Comparison of ENCODE assay signal across 8 mouse cellular contexts in genomic region chr5:140647031-140647760, GRCm38 (mm10). TPM values are rescaled to one million over a fixed set of nuclear protein-coding genes. Genes with fewer than 3 reads are reported as not detected.
DNase-seq lines count a peak whose midpoint lies in the region; ATAC-seq and TF ChIP-seq lines count a peak whose summit lies in the region.

No protein-coding gene starts in this region.

- 55% methylated on average over 13 of the region's 13 CpGs for WGBS in lung, embryonic 14.5 days
- 19% methylated on average over 13 of the region's 13 CpGs for WGBS in forebrain, embryonic 13.5 days
- WGBS in liver, embryonic 11.5 days = 75% methylated on average over 13 of the region's 13 CpGs

- intact Hi-C loops in gastrocnemius, postnatal 36 days (cut with DNase I) = no loop called here

- H3K4me3 ChIP-seq in lung, embryonic 14.5 days (ENCODE audit: low read depth, low read length) = peak overlapping the region; percentile 97
- peak overlapping the region; percentile 98 for H3K4me3 ChIP-seq in forebrain, embryonic 13.5 days
- H3K4me3 ChIP-seq in liver, embryonic 11.5 days (ENCODE audit: low read depth, low read length) = peak overlapping the region; percentile 95

- no peaks in the 10 kb centered on the region for H3K9me3 ChIP-seq in lung, embryonic 14.5 days (ENCODE audit: low read depth, low read length)
- no peaks in the 10 kb centered on the region for H3K9me3 ChIP-seq in forebrain, embryonic 13.5 days (replicated peaks)
- no peaks in the 10 kb centered on the region for H3K9me3 ChIP-seq in liver, embryonic 11.5 days (ENCODE audit: control insufficient read depth, low read length)

- peaks cover 28% of the 10 kb centered on the region for H3K36me3 ChIP-seq in lung, embryonic 14.5 days (ENCODE audit: insufficient read depth)
- H3K36me3 ChIP-seq in forebrain, embryonic 13.5 days (ENCODE audit: poor library complexity, severe bottlenecking) = peaks cover 41% of the 10 kb centered on the region
- H3K36me3 ChIP-seq in liver, embryonic 11.5 days (ENCODE audit: control insufficient read depth, insufficient read depth, low read length) = peaks cover 8% of the 10 kb centered on the region; the same call in 1 of the 2 replicates

- H3K4me2 ChIP-seq in lung, embryonic 14.5 days = peak overlapping the region; percentile 95
- peak overlapping the region; percentile 100 for H3K4me2 ChIP-seq in forebrain, embryonic 13.5 days
- peak overlapping the region; percentile 95 for H3K4me2 ChIP-seq in liver, embryonic 11.5 days

- ATAC-seq in lung, embryonic 14.5 days (ENCODE audit: insufficient read depth) = no peak
- ATAC-seq in forebrain, embryonic 13.5 days = no peak
- no peak for ATAC-seq in liver, embryonic 11.5 days (replicated peaks; ENCODE audit: low FRiP score)
- no peak for ATAC-seq in monocyte, adult 5-6 weeks (replicated peaks; ENCODE audit: insufficient number of reproducible peaks, low FRiP score, low TSS enrichment, poor library complexity, severe bottlenecking)

- peak overlapping the region; percentile 94 for H3K27ac ChIP-seq in lung, embryonic 14.5 days (ENCODE audit: low read depth)
- peak overlapping the region; percentile 94 for H3K27ac ChIP-seq in forebrain, embryonic 13.5 days
- peak overlapping the region; percentile 25; the same call in 1 of the 2 replicates for H3K27ac ChIP-seq in liver, embryonic 11.5 days (ENCODE audit: low read depth, low read length)

- H3K9ac ChIP-seq in lung, embryonic 14.5 days = peak overlapping the region; percentile 96
- peak overlapping the region; percentile 100 for H3K9ac ChIP-seq in forebrain, embryonic 13.5 days
- H3K9ac ChIP-seq in liver, embryonic 11.5 days (ENCODE audit: low read depth, low read length) = peak overlapping the region; percentile 94

- DNase-seq in cerebellum, adult 11-12 months = peak; percentile 42
- DNase-seq in cerebellum, postnatal 4 days (ENCODE audit: low spot score in 2 of 2) = no peak
- no peak for DNase-seq in lung, embryonic 14.5 days
- no peak for DNase-seq in lung, postnatal 36 days
- no peak for DNase-seq in liver, embryonic 11.5 days (ENCODE audit: low spot score)
- no peak for DNase-seq in gastrocnemius, postnatal 36 days

- no peaks in the 10 kb centered on the region for H3K27me3 ChIP-seq in lung, embryonic 14.5 days (ENCODE audit: insufficient read depth, low read length)
- no peaks in the 10 kb centered on the region for H3K27me3 ChIP-seq in forebrain, embryonic 13.5 days
- 0 out of 2 replicates have a peak, but pooled peaks cover 2% of the 10 kb centered on the region for H3K27me3 ChIP-seq in liver, embryonic 11.5 days (replicated peaks; ENCODE audit: control insufficient read depth, insufficient read depth, low read length)

- no peak for TF ChIP-seq CTCF in lung, embryonic 14.5 days (IDR thresholded peaks at IDR 0.05; ENCODE audit: low read depth)

- H3K4me1 ChIP-seq in lung, embryonic 14.5 days (ENCODE audit: insufficient read depth) = peaks cover 28% of the 10 kb centered on the region
- H3K4me1 ChIP-seq in forebrain, embryonic 13.5 days = peaks cover 67% of the 10 kb centered on the region
- H3K4me1 ChIP-seq in liver, embryonic 11.5 days (replicated peaks; ENCODE audit: control insufficient read depth, insufficient read depth, low read length) = peaks cover 68% of the 10 kb centered on the region

RNA-seq across cellular contexts. Expression of gene Ttyh3, which starts 1.6 kb away (rescaled TPM):
- polyA plus RNA-seq in lung, embryonic 14.5 days (2014; fragmentation: Nextera tagmentation; extraction: Ambion mirVana) = 56.4 and 61.6 TPM in 2 replicates
- polyA plus RNA-seq in forebrain, embryonic 13.5 days (2015; fragmentation: Nextera tagmentation; extraction: Ambion mirVana) = 59.3 and 63.4 TPM in 2 replicates
- polyA plus RNA-seq in liver, embryonic 11.5 days (2014; fragmentation: Nextera tagmentation; extraction: Ambion mirVana) = 24.3 and 26.5 TPM in 2 replicates
- 12.6 to 29.2 TPM (median 15.6 TPM) in 3 replicates for total RNA-seq in monocyte, adult 5-6 weeks (2017)
- 1 to 10 TPM; 4.6 to 5.2 TPM for total RNA-seq in gastrocnemius, postnatal 36 days (2021)

RNA-seq across cellular contexts. Expression of gene Lfng, which starts 40.1 kb away (rescaled TPM):
- polyA plus RNA-seq in lung, embryonic 14.5 days (2014; fragmentation: Nextera tagmentation; extraction: Ambion mirVana) = 20.5 and 22.0 TPM in 2 replicates
- 28.8 and 31.8 TPM in 2 replicates for polyA plus RNA-seq in forebrain, embryonic 13.5 days (2015; fragmentation: Nextera tagmentation; extraction: Ambion mirVana)
- 10.6 and 11.0 TPM in 2 replicates for polyA plus RNA-seq in liver, embryonic 11.5 days (2014; fragmentation: Nextera tagmentation; extraction: Ambion mirVana)
- 274 to 469 TPM (median 297 TPM) in 3 replicates for total RNA-seq in monocyte, adult 5-6 weeks (2017)
- total RNA-seq in gastrocnemius, postnatal 36 days (2021) = 1 to 10 TPM; 3.5 to 3.8 TPM

RNA-seq across cellular contexts. Expression of gene Iqce, which starts 55.0 kb away (rescaled TPM):
- 21.1 and 25.5 TPM in 2 replicates for polyA plus RNA-seq in lung, embryonic 14.5 days (2014; fragmentation: Nextera tagmentation; extraction: Ambion mirVana)
- 20.1 and 27.6 TPM in 2 replicates for polyA plus RNA-seq in forebrain, embryonic 13.5 days (2015; fragmentation: Nextera tagmentation; extraction: Ambion mirVana)
- polyA plus RNA-seq in liver, embryonic 11.5 days (2014; fragmentation: Nextera tagmentation; extraction: Ambion mirVana) = 13.2 and 14.4 TPM in 2 replicates
- 8.2 to 14.9 TPM (median 14.3 TPM) in 3 replicates for total RNA-seq in monocyte, adult 5-6 weeks (2017)
- total RNA-seq in gastrocnemius, postnatal 36 days (2021) = 1 to 10 TPM; 2.6 to 3.1 TPM

RNA-seq across cellular contexts. Expression of gene Brat1, which starts 57.6 kb away (rescaled TPM):
- polyA plus RNA-seq in lung, embryonic 14.5 days (2014; fragmentation: Nextera tagmentation; extraction: Ambion mirVana) = 19.8 and 21.2 TPM in 2 replicates
- 21.2 and 25.1 TPM in 2 replicates for polyA plus RNA-seq in forebrain, embryonic 13.5 days (2015; fragmentation: Nextera tagmentation; extraction: Ambion mirVana)
- polyA plus RNA-seq in liver, embryonic 11.5 days (2014; fragmentation: Nextera tagmentation; extraction: Ambion mirVana) = 16.9 and 18.7 TPM in 2 replicates
- 3.9 to 13.9 TPM (median 6.1 TPM) in 3 replicates for total RNA-seq in monocyte, adult 5-6 weeks (2017)
- total RNA-seq in gastrocnemius, postnatal 36 days (2021) = 1 to 10 TPM; 4.6 to 5.1 TPM

Comparison
In these comparisons a context has a peak if more than half of its experiments do, and no peak if none do; other contexts are left out.
1. H3K27ac ChIP-seq: peak in every context shown above with its lines; median percentile 94 in lung, embryonic 14.5 days; 94 in forebrain, embryonic 13.5 days; 25 in liver, embryonic 11.5 days.